Mouse (Mus musculus) midbrain, postnatal 0 days (tissue): Measurements from ENCODE around the gene Lasp1. TPM values are rescaled to one million over a fixed set of nuclear protein-coding genes. Genes with fewer than 3 reads are reported as not detected.

ENCODE experiments used
- ATAC-seq: fragments of 200-750 bp; cut with Nextera tagmentation; 2 replicates; pipeline ENCODE4 v1.8.0; 2017; ENCODE audit warnings: moderate number of reproducible peaks, mild to moderate bottlenecking, moderate TSS enrichment, moderate library complexity; ENCODE audit not compliant: low FRiP score
- DNase-seq: peaks from one replicate; pipeline ENCODE4 v3.0.0-alpha.2; 2015; ENCODE audit warnings: low spot score
- H3K27ac ChIP-seq: fragments of 300-500 bp; sonication (generic); 2 replicates; pipeline ENCODE4 v1.5.1; 2014; ENCODE audit warnings: low read depth, mild to moderate bottlenecking, low read length, mixed read lengths
- H3K27me3 ChIP-seq: fragments of 300-500 bp; sonication (generic); 2 replicates; pipeline ENCODE4 v1.6.1; 2014; ENCODE audit warnings: low read length, control low read depth, mixed read lengths; ENCODE audit not compliant: insufficient read depth
- H3K36me3 ChIP-seq: fragments of 300-500 bp; sonication (generic); 2 replicates; pipeline ENCODE4 v1.6.1; 2014; ENCODE audit warnings: low read length, control low read depth, mixed read lengths; ENCODE audit not compliant: insufficient read depth
- H3K4me1 ChIP-seq: fragments of 300-500 bp; sonication (generic); 2 replicates; pipeline ENCODE4 v1.6.1; 2014; ENCODE audit warnings: mild to moderate bottlenecking, control low read depth, antibody characterized with exemption, low read length, mixed read lengths; ENCODE audit not compliant: insufficient read depth
- H3K4me2 ChIP-seq: fragments of 300-500 bp; sonication (generic); 2 replicates; pipeline ENCODE4 v1.6.1; 2014; ENCODE audit warnings: low read depth, mild to moderate bottlenecking, low read length, mixed read lengths; ENCODE audit not compliant: poor library complexity, severe bottlenecking
- H3K4me3 ChIP-seq: fragments of 300-500 bp; sonication (generic); 2 replicates; pipeline ENCODE4 v1.5.1; 2014; ENCODE audit warnings: low read depth, mild to moderate bottlenecking, low read length, moderate library complexity
- H3K9ac ChIP-seq: fragments of 300-500 bp; sonication (generic); replicated peaks from 2 replicates; pipeline ENCODE4 v1.6.1; 2014; ENCODE audit warnings: mild to moderate bottlenecking, low read length, moderate library complexity, mixed read lengths; ENCODE audit not compliant: poor library complexity, severe bottlenecking
- H3K9me3 ChIP-seq: fragments of 300-500 bp; sonication (generic); 2 replicates; pipeline ENCODE4 v1.6.1; 2016; ENCODE audit warnings: low read length, control low read depth
- CTCF ChIP-seq: IDR thresholded peaks from 2 replicates; pipeline ENCODE4 v1.5.1; 2016; ENCODE audit warnings: antibody characterized with exemption, mild to moderate bottlenecking
- WGBS: fragments of 180-500 bp; shearing (Covaris S2); extraction: QIAGEN DNeasy Blood & Tissue Kit; methylation state at CpG from one replicate; pipeline ENCODE4 v1.1.7; 2014; 5-methylcytosine and 5-hydroxymethylcytosine counted together
- polyA plus RNA-seq: library from polyadenylated mRNA; unstranded; fragments of >200 nt; fragmentation: Nextera tagmentation; extraction: Ambion mirVana; gene quantifications from 2 replicates; pipeline ENCODE4 v1.2.1, GENCODE M21; 2015
- total RNA-seq: library from RNA; depleted of rRNA; stranded (reverse); fragments of >200 nt; gene quantifications from 2 replicates; pipeline ENCODE4 v1.2.3, GENCODE M21; 2014

Gene Lasp1
- total and polyA plus RNA-seq, 2 experiments from 2014 or later = 179 to 206 TPM

- DNase-seq (peak; percentile 31), ATAC-seq (no peak)
- Histone ChIP-seq H3K4me1 (peaks cover 3% of the 10 kb centered on the region; the same call in 1 of the 2 replicates), H3K36me3 (peaks cover 4% of the 10 kb centered on the region), H3K9ac (peak overlapping the region; percentile 86), H3K4me2 (peak overlapping the region; percentile 61), H3K9me3 (no peaks in the 10 kb centered on the region), H3K4me3 (peak overlapping the region; percentile 54), H3K27me3 (no peaks in the 10 kb centered on the region), H3K27ac (peak overlapping the region; percentile 95)
- WGBS = 21% methylated on average over 4 of the region's 4 CpGs
- TF ChIP-seq CTCF = peak; percentile 58
Measured at GRCm38 (mm10) chr11:97842001-97842400, 43.2 kb downstream of the Lasp1 start.

DNA sequence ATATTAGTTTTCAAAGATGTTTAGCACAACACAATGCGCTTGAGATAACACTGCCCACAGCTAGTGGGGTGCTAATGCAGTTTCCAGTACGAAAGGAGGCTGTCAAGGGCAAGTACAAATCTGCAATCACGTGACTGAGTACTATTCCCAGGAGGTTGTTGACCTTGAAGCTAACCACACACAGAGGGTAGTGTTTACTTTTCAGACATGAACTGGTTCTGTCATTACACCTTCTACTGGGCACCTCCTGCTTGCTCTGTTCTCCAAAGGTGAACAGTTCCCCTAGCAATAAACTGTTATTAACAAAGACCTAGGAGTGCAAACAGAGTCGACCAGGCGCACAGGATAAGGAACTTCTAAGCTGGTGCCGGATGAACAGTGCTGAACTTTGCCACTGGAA, 51.6 kb downstream of the Lasp1 start:
- TF ChIP-seq CTCF = no peak
- H3K4me1 ChIP-seq = no peaks in the 10 kb centered on the region
- DNase-seq = no peak
- no peak overlapping the region for H3K4me2 ChIP-seq
- H3K9ac ChIP-seq = no peak overlapping the region
- H3K4me3 ChIP-seq = no peak overlapping the region
- no peak overlapping the region for H3K27ac ChIP-seq
- no peaks in the 10 kb centered on the region for H3K9me3 ChIP-seq
- H3K27me3 ChIP-seq = no peaks in the 10 kb centered on the region
- 73% methylated on average over 6 of the region's 6 CpGs for WGBS
- H3K36me3 ChIP-seq = no peaks in the 10 kb centered on the region
- ATAC-seq = no peak

GRCm38 (mm10) chr11:97851601-97852000, 52.8 kb downstream of the Lasp1 start:
- Histone ChIP-seq H3K27ac (no peak overlapping the region), H3K9ac (no peak overlapping the region), H3K4me2 (no peak overlapping the region), H3K4me3 (no peak overlapping the region), H3K27me3 (no peaks in the 10 kb centered on the region), H3K4me1 (no peaks in the 10 kb centered on the region), H3K36me3 (no peaks in the 10 kb centered on the region), H3K9me3 (no peaks in the 10 kb centered on the region)
- ATAC-seq (no peak), DNase-seq (no peak)
- no peak for TF ChIP-seq CTCF
- 87% methylated on average over 2 of the region's 2 CpGs for WGBS

GRCm38 (mm10) chr11:97855473-97855872, 56.7 kb downstream of the Lasp1 start:
- Histone ChIP-seq H3K27me3 (no peaks in the 10 kb centered on the region), H3K9ac (no peak overlapping the region), H3K27ac (no peak overlapping the region), H3K4me3 (no peak overlapping the region), H3K36me3 (no peaks in the 10 kb centered on the region), H3K4me2 (no peak overlapping the region), H3K9me3 (no peaks in the 10 kb centered on the region), H3K4me1 (no peaks in the 10 kb centered on the region)
- DNase-seq = no peak
- WGBS = 90% methylated on average over 2 of the region's 2 CpGs
- no peak for TF ChIP-seq CTCF
- ATAC-seq = no peak

- H3K4me3 ChIP-seq = no peak overlapping the region
- no peaks in the 10 kb centered on the region for H3K9me3 ChIP-seq
- no peaks in the 10 kb centered on the region for H3K4me1 ChIP-seq
- no peak overlapping the region for H3K4me2 ChIP-seq
- H3K9ac ChIP-seq = no peak overlapping the region
- ATAC-seq (no peak), DNase-seq (no peak)
- TF ChIP-seq CTCF = no peak
- H3K27ac ChIP-seq = no peak overlapping the region
- WGBS = 83% methylated on average over 2 of the region's 2 CpGs
- H3K36me3 ChIP-seq = no peaks in the 10 kb centered on the region
- no peaks in the 10 kb centered on the region for H3K27me3 ChIP-seq
Measured at GRCm38 (mm10) chr11:97862148-97862547, 63.3 kb downstream of the Lasp1 start.

GRCm38 (mm10) chr11:97865421-97865820, 66.6 kb downstream of the Lasp1 start:
- H3K4me1 ChIP-seq = no peaks in the 10 kb centered on the region
- H3K4me2 ChIP-seq = no peak overlapping the region
- H3K36me3 ChIP-seq = no peaks in the 10 kb centered on the region
- no peak overlapping the region for H3K4me3 ChIP-seq
- no peak for TF ChIP-seq CTCF
- ATAC-seq (no peak), DNase-seq (no peak)
- H3K9me3 ChIP-seq = no peaks in the 10 kb centered on the region
- H3K9ac ChIP-seq = no peak overlapping the region
- H3K27ac ChIP-seq = no peak overlapping the region
- no peaks in the 10 kb centered on the region for H3K27me3 ChIP-seq
- 89% methylated on average over 5 of the region's 5 CpGs for WGBS
